Mouse (Mus musculus) stomach, embryonic 14.5 days (tissue): ENCODE results near the gene Tom1l2. TPM values are rescaled to one million over a fixed set of nuclear protein-coding genes. Genes with fewer than 3 reads are reported as not detected.
A peak's percentile ranks its signal among the peaks of the same experiment; 100 is the strongest.

Experiments used
- ATAC-seq: fragments of 200-750 bp; cut with Nextera tagmentation; 2 replicates; pipeline ENCODE4 v1.8.0; 2017; ENCODE audit warnings: low read depth, moderate TSS enrichment; ENCODE audit not compliant: insufficient number of reproducible peaks, insufficient read depth, low FRiP score
- H3K27ac ChIP-seq: fragments of 300-500 bp; sonication (generic); 2 replicates; pipeline ENCODE4 v1.5.1; 2014; ENCODE audit warnings: mild to moderate bottlenecking, low read length, moderate library complexity, mixed read lengths
- H3K27me3 ChIP-seq: fragments of 300-500 bp; sonication (generic); 2 replicates; pipeline ENCODE4 v1.6.1; 2014; ENCODE audit warnings: low read length, control low read depth, mixed read lengths; ENCODE audit not compliant: control insufficient read depth, insufficient read depth
- H3K36me3 ChIP-seq: fragments of 300-500 bp; sonication (generic); 2 replicates; pipeline ENCODE4 v1.6.1; 2014; ENCODE audit warnings: mild to moderate bottlenecking, control low read depth, low read length, moderate library complexity, mixed read lengths; ENCODE audit not compliant: control insufficient read depth, insufficient read depth
- H3K4me1 ChIP-seq: fragments of 300-500 bp; sonication (generic); 2 replicates; pipeline ENCODE4 v1.6.1; 2014; ENCODE audit warnings: low read length, control low read depth, mixed read lengths; ENCODE audit not compliant: control insufficient read depth, insufficient read depth
- H3K4me2 ChIP-seq: fragments of 300-500 bp; sonication (generic); replicated peaks from 2 replicates; pipeline ENCODE4 v1.6.1; 2014; ENCODE audit warnings: low read depth, low read length, control low read depth
- H3K4me3 ChIP-seq: fragments of 300-500 bp; sonication (generic); 2 replicates; pipeline ENCODE4 v1.5.1; 2014; ENCODE audit warnings: low read depth, low read length, control low read depth
- H3K9ac ChIP-seq: fragments of 300-500 bp; sonication (generic); replicated peaks from 2 replicates; pipeline ENCODE4 v1.6.1; 2014; ENCODE audit warnings: low read depth, mild to moderate bottlenecking, control low read depth, low read length, moderate library complexity, mixed read lengths
- H3K9me3 ChIP-seq: fragments of 300-500 bp; sonication (generic); 2 replicates; pipeline ENCODE4 v1.6.1; 2016; ENCODE audit warnings: low read depth, low read length, control low read depth; ENCODE audit not compliant: control insufficient read depth
- WGBS: fragments of 180-500 bp; shearing (Covaris S2); extraction: QIAGEN DNeasy Blood & Tissue Kit; methylation state at CpG from one replicate; pipeline ENCODE4 v1.1.7; 2014; 5-methylcytosine and 5-hydroxymethylcytosine counted together
- polyA plus RNA-seq: library from polyadenylated mRNA; unstranded; fragments of >200 nt; fragmentation: Nextera tagmentation; extraction: Ambion mirVana; gene quantifications from 2 replicates; pipeline ENCODE4 v1.2.1, GENCODE M21; 2014

Tom1l2 gene
- polyA plus RNA-seq, 1 experiment from 2014 or later, result 22.2 TPM

DNA sequence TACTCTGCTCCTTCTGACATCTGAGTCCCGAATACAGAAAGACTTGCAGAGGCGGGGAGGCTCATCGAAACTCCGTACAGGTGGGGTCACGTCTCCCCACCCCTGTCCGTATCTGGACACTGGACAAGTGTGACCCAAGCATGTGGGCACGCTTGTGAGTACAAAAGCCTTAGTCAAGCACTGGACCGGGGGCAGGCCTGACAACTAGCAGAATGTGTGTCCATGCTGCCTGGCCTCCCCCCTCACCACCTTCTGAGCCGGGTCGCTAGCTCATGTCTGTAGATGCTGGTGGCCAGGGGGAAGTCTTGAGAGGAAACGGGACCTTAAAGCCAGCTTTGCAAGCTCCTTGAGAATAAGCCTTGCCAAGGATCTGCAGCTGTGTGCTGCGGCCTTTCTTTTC, 140.9 kb downstream of the Tom1l2 start:
- H3K27ac ChIP-seq, result no peak overlapping the region
- no peak overlapping the region for H3K4me2 ChIP-seq
- H3K9me3 ChIP-seq, result no peaks in the 10 kb centered on the region
- no peaks in the 10 kb centered on the region for H3K27me3 ChIP-seq
- WGBS, result 52% methylated on average over 12 of the region's 12 CpGs
- H3K9ac ChIP-seq, result no peak overlapping the region
- ATAC-seq, result no peak
- peaks cover 2% of the 10 kb centered on the region; the same call in 1 of the 2 replicates for H3K36me3 ChIP-seq
- H3K4me1 ChIP-seq, result peaks cover 39% of the 10 kb centered on the region
- H3K4me3 ChIP-seq, result no peak overlapping the region

DNA sequence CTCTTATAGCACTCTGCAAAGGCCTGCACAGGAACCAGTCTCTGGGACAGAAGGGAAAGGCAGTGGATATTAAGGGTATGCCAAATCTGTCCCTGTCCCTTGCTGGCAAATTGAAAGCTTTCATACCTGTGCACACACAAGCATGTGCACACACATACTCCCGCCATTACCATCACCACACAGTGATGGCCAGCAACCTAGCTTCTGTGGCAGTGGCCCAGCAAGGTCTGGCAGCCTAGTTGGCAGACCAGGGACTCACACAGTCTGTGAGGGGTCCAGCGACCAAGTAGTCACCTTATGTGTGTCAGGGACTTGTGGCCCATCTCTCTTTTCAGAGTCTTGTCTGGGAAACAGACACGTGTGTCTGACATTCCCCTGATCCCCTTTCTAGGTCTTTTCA, 141.6 kb downstream of the Tom1l2 start:
- H3K9ac ChIP-seq, result 0 out of 2 replicates have a peak overlapping the region, but pooled peaks have one; percentile 25
- no peak for ATAC-seq
- H3K27ac ChIP-seq, result peak overlapping the region; percentile 71; the same call in 1 of the 2 replicates
- H3K4me2 ChIP-seq, result peak overlapping the region; percentile 79
- peaks cover 5% of the 10 kb centered on the region; the same call in 1 of the 2 replicates for H3K36me3 ChIP-seq
- WGBS, result 61% methylated on average over 3 of the region's 3 CpGs
- no peak overlapping the region for H3K4me3 ChIP-seq
- H3K27me3 ChIP-seq, result no peaks in the 10 kb centered on the region
- H3K9me3 ChIP-seq, result no peaks in the 10 kb centered on the region
- peaks cover 39% of the 10 kb centered on the region for H3K4me1 ChIP-seq

DNA sequence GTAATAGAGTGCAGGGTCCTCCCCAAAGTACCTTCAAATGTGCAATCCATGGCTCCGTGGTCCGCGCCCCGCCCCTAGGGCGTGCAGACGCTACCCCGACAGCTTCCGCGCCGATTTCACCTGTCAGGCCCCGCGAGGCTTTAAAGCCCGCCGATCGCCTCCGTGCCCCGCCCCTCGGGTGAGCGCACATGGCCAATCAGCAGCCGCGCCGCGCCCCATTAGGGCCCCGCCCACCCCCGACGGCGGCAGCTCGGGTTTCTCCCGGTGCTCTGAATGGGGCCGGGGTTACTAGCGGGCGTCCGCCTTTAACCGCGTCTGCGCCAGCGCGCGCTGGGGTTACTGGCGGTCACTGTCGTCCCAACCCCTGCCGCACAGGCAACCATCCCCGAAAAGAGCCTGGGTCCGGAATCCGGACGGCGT, 142.4 kb downstream of the Tom1l2 start:
- H3K9me3 ChIP-seq, result no peaks in the 10 kb centered on the region
- peak overlapping the region; percentile 81 for H3K27ac ChIP-seq
- peaks cover 39% of the 10 kb centered on the region for H3K4me1 ChIP-seq
- peak; percentile 90 for ATAC-seq
- H3K36me3 ChIP-seq, result peaks cover 13% of the 10 kb centered on the region
- 0 out of 2 replicates have a peak overlapping the region, but pooled peaks have one; percentile 25 for H3K9ac ChIP-seq
- H3K4me3 ChIP-seq, result peak overlapping the region; percentile 42
- H3K27me3 ChIP-seq, result no peaks in the 10 kb centered on the region
- WGBS, result under 1% methylated on average over 47 of the region's 47 CpGs
- H3K4me2 ChIP-seq, result peak overlapping the region; percentile 79

DNA sequence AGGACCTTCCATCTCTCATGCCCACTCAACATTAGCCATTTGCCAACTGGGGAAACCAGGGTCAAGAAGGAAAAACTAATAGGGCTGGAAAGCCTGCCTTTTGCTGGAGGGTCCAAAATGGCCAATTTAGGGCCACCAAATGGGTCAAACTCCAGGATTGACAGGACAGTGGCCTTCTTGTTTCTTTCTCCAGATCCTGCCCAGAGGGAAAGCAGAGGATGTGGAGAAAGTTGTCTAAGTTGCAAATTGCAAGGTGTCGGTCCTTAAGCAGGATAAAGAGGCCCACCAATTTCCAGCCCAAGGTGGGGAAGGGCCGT, 142.8 kb downstream of the Tom1l2 start:
- Histone ChIP-seq H3K27me3 (no peaks in the 10 kb centered on the region), H3K27ac (peak overlapping the region; percentile 81), H3K36me3 (peaks cover 17% of the 10 kb centered on the region), H3K4me2 (peak overlapping the region; percentile 79), H3K4me1 (peaks cover 39% of the 10 kb centered on the region), H3K9me3 (no peaks in the 10 kb centered on the region), H3K9ac (0 out of 2 replicates have a peak overlapping the region, but pooled peaks have one; percentile 4), H3K4me3 (peak overlapping the region; percentile 42)
- WGBS, result 0% methylated on average over 2 of the region's 2 CpGs
- no peak for ATAC-seq

DNA sequence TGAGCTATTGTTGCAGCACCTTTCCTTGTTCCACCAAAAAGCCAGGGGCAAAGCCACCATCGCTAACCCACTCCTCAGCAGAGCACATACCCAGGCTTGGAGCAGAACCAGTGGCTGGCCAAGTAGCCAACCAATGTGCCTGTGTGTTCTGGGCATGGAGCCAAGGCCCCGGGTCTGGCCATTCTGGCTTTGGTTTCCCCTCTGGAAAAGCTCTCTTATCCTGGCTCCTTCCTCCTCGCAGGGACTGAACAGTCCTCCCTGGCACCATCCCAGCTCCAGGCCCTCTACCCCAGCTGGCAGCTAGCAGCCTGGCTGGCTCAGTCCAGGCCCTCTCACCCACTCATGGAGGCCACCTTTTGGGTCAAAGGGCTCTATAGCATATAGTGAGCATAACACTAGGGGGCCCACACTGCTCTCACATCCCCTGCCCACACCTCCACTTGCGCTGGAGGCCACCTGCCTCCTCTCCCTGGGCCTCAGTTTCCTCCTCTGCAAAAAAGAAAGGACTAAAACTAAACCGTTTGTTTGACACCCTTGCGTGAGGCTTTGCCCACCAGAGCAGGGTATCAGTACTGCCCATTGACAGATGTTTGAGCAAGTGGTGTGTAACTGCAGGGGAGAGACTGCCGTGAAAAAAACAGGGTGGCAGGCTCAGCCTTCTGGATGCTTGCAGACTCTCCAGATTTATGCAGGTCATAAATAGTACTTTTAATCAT, 143.3 kb downstream of the Tom1l2 start:
- peaks cover 39% of the 10 kb centered on the region for H3K4me1 ChIP-seq
- peaks cover 18% of the 10 kb centered on the region for H3K36me3 ChIP-seq
- WGBS, result 36% methylated on average over 7 of the region's 7 CpGs
- peak overlapping the region; percentile 4; the same call in 1 of the 2 replicates for H3K9ac ChIP-seq
- ATAC-seq, result 0 out of 2 replicates have a peak, but pooled peaks have one; percentile 8
- peak overlapping the region; percentile 42 for H3K4me3 ChIP-seq
- H3K9me3 ChIP-seq, result no peaks in the 10 kb centered on the region
- peak overlapping the region; percentile 79 for H3K4me2 ChIP-seq
- H3K27me3 ChIP-seq, result no peaks in the 10 kb centered on the region
- H3K27ac ChIP-seq, result peak overlapping the region; percentile 81

DNA sequence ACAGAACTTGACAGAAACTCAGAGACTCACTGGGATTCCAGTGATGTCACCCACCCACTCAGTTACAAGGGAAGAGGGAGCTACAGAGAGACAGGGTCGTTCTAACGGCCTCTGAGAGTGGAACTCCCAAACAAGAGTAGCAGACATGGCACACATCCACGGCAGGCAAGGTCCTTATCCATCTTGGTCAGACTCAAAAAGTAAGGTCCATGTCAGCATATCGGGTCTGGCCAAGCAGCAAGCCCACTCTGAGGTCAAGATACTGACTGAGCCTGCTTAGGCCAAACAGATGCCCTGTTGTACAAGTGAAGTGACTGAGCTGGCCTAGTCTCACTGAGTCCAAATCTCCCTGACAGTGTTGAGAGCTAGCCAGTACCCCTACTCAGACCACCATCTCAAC, 144.0 kb downstream of the Tom1l2 start:
- H3K9ac ChIP-seq, result peak overlapping the region; percentile 4; the same call in 1 of the 2 replicates
- H3K4me2 ChIP-seq, result peak overlapping the region; percentile 79
- peaks cover 25% of the 10 kb centered on the region for H3K36me3 ChIP-seq
- no peaks in the 10 kb centered on the region for H3K27me3 ChIP-seq
- H3K4me1 ChIP-seq, result peaks cover 39% of the 10 kb centered on the region
- peak overlapping the region; percentile 81; the same call in 1 of the 2 replicates for H3K27ac ChIP-seq
- no peaks in the 10 kb centered on the region for H3K9me3 ChIP-seq
- WGBS, result 33% methylated on average over 4 of the region's 4 CpGs
- peak overlapping the region; percentile 42; the same call in 1 of the 2 replicates for H3K4me3 ChIP-seq
- no peak for ATAC-seq

DNA sequence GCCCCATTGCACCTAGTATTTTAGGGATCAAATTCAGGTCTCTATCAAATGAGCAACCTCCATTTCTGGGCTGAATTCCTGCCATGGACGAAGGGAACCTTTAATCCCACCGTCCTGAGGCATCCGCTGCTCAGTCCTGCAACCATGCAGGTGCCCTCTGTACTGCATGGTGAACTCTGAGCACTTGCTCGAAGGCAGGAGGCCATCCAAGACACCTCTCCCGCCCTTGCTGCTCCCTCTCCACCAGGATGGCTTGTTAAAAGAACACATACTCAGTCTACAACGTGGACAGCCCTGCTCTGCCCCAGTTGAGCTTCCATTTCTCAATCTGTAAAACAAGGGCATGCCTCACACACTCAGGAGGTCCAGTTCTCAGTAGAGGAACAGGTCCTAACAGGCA, 144.5 kb downstream of the Tom1l2 start:
- no peaks in the 10 kb centered on the region for H3K27me3 ChIP-seq
- H3K9me3 ChIP-seq, result no peaks in the 10 kb centered on the region
- ATAC-seq, result no peak
- H3K4me2 ChIP-seq, result peak overlapping the region; percentile 79
- peak overlapping the region; percentile 81; the same call in 1 of the 2 replicates for H3K27ac ChIP-seq
- 47% methylated on average over 6 of the region's 6 CpGs for WGBS
- 0 out of 2 replicates have a peak overlapping the region, but pooled peaks have one; percentile 4 for H3K9ac ChIP-seq
- peaks cover 39% of the 10 kb centered on the region for H3K4me1 ChIP-seq
- peaks cover 30% of the 10 kb centered on the region for H3K36me3 ChIP-seq
- peak overlapping the region; percentile 42 for H3K4me3 ChIP-seq

DNA sequence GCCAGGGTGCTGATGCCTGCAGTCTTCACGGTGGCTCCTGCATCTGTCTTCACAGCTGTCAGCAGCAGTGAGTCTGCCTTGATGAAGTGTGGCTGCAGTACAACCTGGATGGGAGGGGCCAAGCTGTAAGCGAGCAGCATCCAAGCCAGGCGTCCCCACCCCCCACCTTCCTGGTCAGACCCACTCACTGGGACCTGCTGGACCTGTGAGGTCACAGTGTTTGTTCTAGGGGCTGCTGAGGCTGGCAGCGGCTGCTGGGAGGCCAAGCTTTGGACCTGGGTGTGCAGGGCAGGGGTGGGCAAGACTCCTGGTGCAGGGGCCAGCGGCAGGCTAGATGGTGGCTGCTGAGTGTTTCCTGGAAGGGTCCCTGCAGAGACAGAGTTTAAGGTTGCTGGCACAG, 146.5 kb downstream of the Tom1l2 start:
- H3K27ac ChIP-seq, result no peak overlapping the region
- WGBS, result 46% methylated on average over 5 of the region's 5 CpGs
- H3K4me3 ChIP-seq, result no peak overlapping the region
- no peak overlapping the region for H3K4me2 ChIP-seq
- H3K4me1 ChIP-seq, result peaks cover 31% of the 10 kb centered on the region
- H3K9ac ChIP-seq, result no peak overlapping the region
- H3K9me3 ChIP-seq, result no peaks in the 10 kb centered on the region
- H3K36me3 ChIP-seq, result peaks cover 50% of the 10 kb centered on the region
- ATAC-seq, result no peak
- H3K27me3 ChIP-seq, result no peaks in the 10 kb centered on the region
